Mouse (Mus musculus) spleen, adult 2 months (tissue): ENCODE data around the gene Msx3. TPM values are rescaled to one million over a fixed set of nuclear protein-coding genes. Genes with fewer than 3 reads are reported as not detected.

Experiments
- DNase-seq, 2 experiments: peaks; one replicate each; pipeline versions ENCODE4 v3.0.0 to v3.0.0-alpha.2; 2012 to 2021; ENCODE audit warnings: low spot score in 2 of 2, low read depth in 1 of 2
- H3K27ac ChIP-seq: fragments of 200-500 bp; 2 replicates; pipeline ENCODE4 v1.5.1; 2012; ENCODE audit warnings: low read length, inconsistent platforms; ENCODE audit not compliant: insufficient read depth
- H3K27me3 ChIP-seq: fragments of 200-500 bp; 2 replicates; pipeline ENCODE4 v1.6.1; 2012; ENCODE audit warnings: mild to moderate bottlenecking, moderate library complexity, low read length, inconsistent platforms; ENCODE audit not compliant: control insufficient read depth, insufficient read depth
- H3K36me3 ChIP-seq: fragments of 200-500 bp; 2 replicates; pipeline ENCODE4 v1.6.1; 2012; ENCODE audit warnings: mild to moderate bottlenecking, low read length, inconsistent platforms; ENCODE audit not compliant: control insufficient read depth, insufficient read depth
- H3K4me1 ChIP-seq: fragments of 200-500 bp; 2 replicates; pipeline ENCODE4 v1.6.1; 2011; ENCODE audit warnings: inconsistent platforms; ENCODE audit not compliant: control insufficient read depth, insufficient read depth, insufficient read length
- H3K4me3 ChIP-seq: fragments of 200-500 bp; 2 replicates; pipeline ENCODE4 v1.5.1; 2011; ENCODE audit warnings: mild to moderate bottlenecking, inconsistent platforms; ENCODE audit not compliant: insufficient read depth, insufficient read length; ENCODE audit errors: extremely low read depth
- CTCF ChIP-seq: fragments of 200-500 bp; IDR thresholded peaks from 2 replicates; pipeline ENCODE4 v1.5.1; 2011; ENCODE audit warnings: mild to moderate bottlenecking, inconsistent platforms; ENCODE audit not compliant: insufficient read depth, insufficient read length, insufficient replicate concordance; ENCODE audit errors: extremely low read depth
- POLR2A ChIP-seq: fragments of 200-500 bp; IDR thresholded peaks from 2 replicates; pipeline ENCODE4 v1.6.1; 2011; ENCODE audit warnings: low read depth, low read length, inconsistent platforms
- WGBS: fragments of 180-500 bp; shearing (Covaris S2); methylation state at CpG from one replicate; pipeline ENCODE4 v1.1.7; 2018; 5-methylcytosine and 5-hydroxymethylcytosine counted together
- polyA plus RNA-seq: library from polyadenylated mRNA; depleted of rRNA; stranded (reverse); fragments of >200 nt; gene quantifications from 2 replicates; pipeline ENCODE4 v1.2.3, GENCODE M21; 2012; rRNA removed

The Msx3 gene
- polyA plus RNA-seq, 1 experiment = not detected

GRCm38 (mm10) chr7:140007781-140008180 is 41.1 kb downstream of the Msx3 start:
- H3K4me3 ChIP-seq = no peak overlapping the region
- H3K4me1 ChIP-seq = no peaks in the 10 kb centered on the region
- no peaks in the 10 kb centered on the region for H3K27me3 ChIP-seq
- no peak for TF ChIP-seq POLR2A
- TF ChIP-seq CTCF = no peak
- WGBS = 94% methylated on average over 9 of the region's 9 CpGs
- no peak overlapping the region for H3K27ac ChIP-seq
- peaks cover 11% of the 10 kb centered on the region for H3K36me3 ChIP-seq
- DNase-seq = no peak

DNA sequence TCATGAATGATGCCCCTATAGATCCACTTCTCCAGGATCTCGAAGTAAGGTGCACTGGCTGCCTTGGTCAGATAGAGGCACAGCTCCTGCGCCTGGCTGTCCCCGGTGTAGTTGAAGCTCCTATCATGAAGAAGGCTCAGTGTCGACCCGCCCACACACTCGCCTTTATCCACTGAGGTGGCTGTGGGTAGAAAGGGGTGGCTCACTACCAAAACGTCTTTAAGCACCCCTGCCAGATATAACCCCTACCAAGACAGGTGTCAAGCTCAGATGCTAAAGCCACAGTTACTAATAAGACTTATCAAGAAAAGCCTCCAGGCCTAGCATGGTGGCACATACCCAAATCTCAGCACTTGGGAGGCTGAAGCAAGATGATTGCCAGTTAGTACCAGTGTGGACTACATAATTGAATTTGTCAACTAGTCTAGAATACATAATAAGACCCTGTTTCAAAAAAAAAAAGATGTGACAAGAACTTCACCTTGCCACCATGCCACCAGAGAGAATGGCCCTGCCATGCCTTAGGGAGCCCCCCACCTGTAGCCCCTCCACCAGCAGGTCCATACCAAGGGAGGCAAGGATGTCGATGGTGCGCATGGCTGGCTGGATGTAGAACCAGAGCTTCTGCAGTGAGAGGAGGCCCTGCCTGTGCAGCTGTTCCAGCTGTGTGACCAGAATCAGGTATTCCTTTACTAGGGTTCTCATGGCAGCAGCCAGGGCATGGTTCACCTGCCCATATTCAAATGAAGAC is 41.9 kb downstream of the Msx3 start:
- H3K4me1 ChIP-seq = no peaks in the 10 kb centered on the region
- 88% methylated on average over 9 of the region's 9 CpGs for WGBS
- no peak overlapping the region for H3K4me3 ChIP-seq
- no peak overlapping the region for H3K27ac ChIP-seq
- no peak for DNase-seq
- H3K36me3 ChIP-seq = peaks cover 11% of the 10 kb centered on the region
- H3K27me3 ChIP-seq = no peaks in the 10 kb centered on the region
- TF ChIP-seq CTCF (no peak), POLR2A (no peak)

DNA sequence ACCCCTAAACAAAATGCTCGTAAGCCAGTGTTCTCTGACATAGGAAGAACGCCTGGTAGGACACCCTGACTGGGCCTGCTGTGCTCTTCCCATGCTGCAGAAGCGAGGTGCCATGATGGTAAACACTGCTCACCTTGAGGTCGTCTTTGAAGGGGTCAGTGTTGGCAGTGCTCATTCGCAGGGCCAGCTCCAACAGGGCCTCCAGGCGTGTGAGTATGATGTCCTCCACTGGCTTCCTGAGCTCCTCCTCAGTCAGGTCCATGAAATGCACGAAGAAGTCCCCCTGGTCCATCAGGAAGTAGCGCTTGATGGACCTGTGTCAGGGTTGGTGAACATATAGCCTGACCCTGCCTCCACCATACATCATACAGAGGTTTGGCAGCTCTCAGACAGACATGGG is 44.2 kb downstream of the Msx3 start:
- no peak for TF ChIP-seq POLR2A
- no peak for TF ChIP-seq CTCF
- Histone ChIP-seq H3K4me1 (no peaks in the 10 kb centered on the region), H3K27ac (no peak overlapping the region), H3K27me3 (no peaks in the 10 kb centered on the region), H3K4me3 (no peak overlapping the region), H3K36me3 (peaks cover 25% of the 10 kb centered on the region)
- 93% methylated on average over 8 of the region's 8 CpGs for WGBS
- no peak for DNase-seq

- peaks cover 39% of the 10 kb centered on the region for H3K36me3 ChIP-seq
- H3K27ac ChIP-seq = no peak overlapping the region
- TF ChIP-seq POLR2A = no peak
- TF ChIP-seq CTCF = no peak
- no peak overlapping the region for H3K4me3 ChIP-seq
- H3K4me1 ChIP-seq = no peaks in the 10 kb centered on the region
- H3K27me3 ChIP-seq = no peaks in the 10 kb centered on the region
- WGBS = 94% methylated on average over 12 of the region's 12 CpGs
- DNase-seq = no peak
Observed at GRCm38 (mm10) chr7:140001086-140001740, 47.7 kb downstream of the Msx3 start.

- Histone ChIP-seq H3K27ac (no peak overlapping the region), H3K36me3 (peaks cover 29% of the 10 kb centered on the region), H3K4me1 (no peaks in the 10 kb centered on the region), H3K4me3 (no peak overlapping the region), H3K27me3 (no peaks in the 10 kb centered on the region)
- 96% methylated on average over 13 of the region's 13 CpGs for WGBS
- DNase-seq = no peak
- TF ChIP-seq POLR2A = no peak
- no peak for TF ChIP-seq CTCF
Observed at GRCm38 (mm10) chr7:139998691-139999350, 50.1 kb downstream of the Msx3 start.

Other genes starting within 250 kb of the Msx3 start
- 0.20 and 0.29 TPM in 2 replicates for gene Adgra1, start 214.9 kb downstream of the Msx3 start, polyA plus RNA-seq
- gene Kndc1, start 154.4 kb downstream of the Msx3 start, polyA plus RNA-seq = 0.08 and 0.16 TPM in 2 replicates
- gene Utf1, start 105.3 kb downstream of the Msx3 start, polyA plus RNA-seq = 1.1 and 2.3 TPM in 2 replicates
- 0.14 and 0.22 TPM in 2 replicates for gene 6430531B16Rik, start 70.3 kb downstream of the Msx3 start, polyA plus RNA-seq
- 23.2 and 26.2 TPM in 2 replicates for gene Adam8, start 56.5 kb downstream of the Msx3 start, polyA plus RNA-seq
- 43.3 and 95.2 TPM in 2 replicates for gene Zfp511, start 12.7 kb downstream of the Msx3 start, polyA plus RNA-seq
- 16.3 and 17.5 TPM in 2 replicates for gene Tubgcp2, start 12.4 kb downstream of the Msx3 start, polyA plus RNA-seq
- gene Caly, start 33.5 kb upstream of the Msx3 start, polyA plus RNA-seq = not detected in 2 replicates
- not detected in 2 replicates for gene Prap1, start 44.3 kb upstream of the Msx3 start, polyA plus RNA-seq
- 9.4 and 10.9 TPM in 2 replicates for gene Fuom, start 53.4 kb upstream of the Msx3 start, polyA plus RNA-seq
- 8.7 and 9.9 TPM in 2 replicates for gene Paox, start 66.7 kb upstream of the Msx3 start, polyA plus RNA-seq
- 24.5 and 29.5 TPM in 2 replicates for gene Echs1, start 67.4 kb upstream of the Msx3 start, polyA plus RNA-seq
- 18.8 and 20.5 TPM in 2 replicates for gene Mtg1, start 88.5 kb upstream of the Msx3 start, polyA plus RNA-seq
- gene Sprn, start 105.8 kb upstream of the Msx3 start, polyA plus RNA-seq = 0.04 and 0.08 TPM in 2 replicates
- not detected in 2 replicates for gene Olfr522, start 115.7 kb upstream of the Msx3 start, polyA plus RNA-seq
- gene Olfr523, start 124.1 kb upstream of the Msx3 start, polyA plus RNA-seq = 0.12 TPM in 1 of 2 replicates, not detected in the other
- gene Olfr524, start 156.9 kb upstream of the Msx3 start, polyA plus RNA-seq = 0.01 and 0.07 TPM in 2 replicates
- 1.3 and 2.1 TPM in 2 replicates for gene Cd163l1, start 169.2 kb upstream of the Msx3 start, polyA plus RNA-seq
- gene 5830411N06Rik, start 198.2 kb upstream of the Msx3 start, polyA plus RNA-seq = 0.99 and 1.9 TPM in 2 replicates